In the genomic region with DNA sequence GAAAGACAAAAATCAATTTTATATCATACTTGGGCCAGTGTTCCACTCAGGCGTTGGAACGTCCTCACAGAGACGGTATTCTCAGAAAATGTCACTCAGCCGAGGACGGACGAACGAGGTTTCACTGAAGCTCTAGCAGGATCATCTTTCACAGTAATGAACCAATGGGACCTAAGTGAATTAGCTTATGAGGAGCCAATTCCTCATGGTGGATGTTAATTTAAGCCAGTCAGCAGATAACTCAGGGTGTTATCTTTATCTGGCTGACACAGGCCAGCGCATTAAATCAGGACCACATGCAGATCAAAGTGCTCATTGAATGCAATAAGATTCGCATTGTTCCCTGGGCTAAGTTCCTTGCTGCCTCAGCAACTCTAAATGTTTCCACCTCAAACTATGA, we compare ENCODE assay signal across 9 mouse cellular contexts. TPM values are rescaled to one million over a fixed set of nuclear protein-coding genes. Genes with fewer than 3 reads are reported as not detected.
DNase-seq lines count a peak whose midpoint lies in the region; ATAC-seq and TF ChIP-seq lines count a peak whose summit lies in the region.
"Had no signal": no experiment of that assay in that cellular context is flagged by ENCODE, and none has a peak within 500 bp of the region (broad histone marks: within the 10 kb centered on the region; RNA-seq: fewer than 3 reads in every experiment).

No protein-coding gene starts in this region.

- H3K27ac ChIP-seq in left cerebral cortex, adult 2 months: peak overlapping the region; percentile 48; the same call in 1 of the 2 replicates
- H3K27ac ChIP-seq in forebrain, embryonic 10.5 days: peak overlapping the region; percentile 44
- peak overlapping the region; percentile 81 for H3K27ac ChIP-seq in hindbrain, embryonic 15.5 days (replicated peaks)
- H3K27ac ChIP-seq in olfactory bulb, adult 2 months (ENCODE audit: insufficient read depth, low read depth, low read length): peak overlapping the region; percentile 35; the same call in 1 of the 2 replicates

- H3K4me1 ChIP-seq in forebrain, embryonic 10.5 days: peaks cover 28% of the 10 kb centered on the region
- H3K4me1 ChIP-seq in hindbrain, embryonic 15.5 days (replicated peaks): peaks cover 28% of the 10 kb centered on the region
- H3K4me1 ChIP-seq in olfactory bulb, adult 2 months (ENCODE audit: control insufficient read depth, insufficient read depth, low read length): no peaks in the 10 kb centered on the region

- ATAC-seq in hindbrain, embryonic 15.5 days (ENCODE audit: low FRiP score, low read depth): peak; percentile 42; the same call in 1 of the 2 replicates
- no peak for ATAC-seq in megakaryocyte-erythroid progenitor cell, adult 5-6 weeks (replicated peaks; ENCODE audit: low FRiP score, low TSS enrichment, poor library complexity, severe bottlenecking)
- ATAC-seq: Patski had no signal

- 0 out of 2 replicates have a peak overlapping the region, but pooled peaks have one; percentile 22 for H3K9ac ChIP-seq in hindbrain, embryonic 15.5 days

- intact Hi-C loops in left cerebral cortex, adult 2 months (cut with DNase I): no loop called here
- intact Hi-C loops in left cerebral cortex, postnatal 14 days (cut with DNase I): no loop called here

- no peaks in the 10 kb centered on the region for H3K36me3 ChIP-seq in forebrain, embryonic 10.5 days (replicated peaks)
- H3K36me3 ChIP-seq in hindbrain, embryonic 15.5 days: peaks cover 28% of the 10 kb centered on the region

- H3K4me2 ChIP-seq in hindbrain, embryonic 15.5 days: peak overlapping the region; percentile 31; the same call in 1 of the 2 replicates

- no peak for TF ChIP-seq POLR2A in olfactory bulb, adult 2 months (IDR thresholded peaks at IDR 0.05; ENCODE audit: insufficient read depth, low read depth, low read length)

- H3K9me3 ChIP-seq in forebrain, embryonic 10.5 days: no peaks in the 10 kb centered on the region
- H3K9me3 ChIP-seq in hindbrain, embryonic 15.5 days: no peaks in the 10 kb centered on the region
- H3K9me3 ChIP-seq: megakaryocyte, embryonic 14.5 days had no signal

- H3K27me3 ChIP-seq in forebrain, embryonic 10.5 days (ENCODE audit: poor library complexity, severe bottlenecking): peaks cover 25% of the 10 kb centered on the region
- no peaks in the 10 kb centered on the region for H3K27me3 ChIP-seq in hindbrain, embryonic 15.5 days
- H3K27me3 ChIP-seq: Patski had no signal

- 26% methylated on average over 9 of the region's 9 CpGs for WGBS in forebrain, embryonic 10.5 days
- WGBS in hindbrain, embryonic 15.5 days: 12% methylated on average over 9 of the region's 9 CpGs
- WGBS in olfactory bulb, adult 2 months: 74% methylated on average over 9 of the region's 9 CpGs

- no peak for TF ChIP-seq CTCF in left cerebral cortex, adult 2 months (IDR thresholded peaks at IDR 0.05)
- TF ChIP-seq CTCF in olfactory bulb, adult 2 months (IDR thresholded peaks at IDR 0.05; ENCODE audit: insufficient read depth, low read depth, low read length): no peak

- no peak overlapping the region for H3K4me3 ChIP-seq in left cerebral cortex, adult 2 months
- H3K4me3 ChIP-seq in forebrain, embryonic 10.5 days: peak overlapping the region; percentile 36
- no peak overlapping the region for H3K4me3 ChIP-seq in hindbrain, embryonic 15.5 days
- H3K4me3 ChIP-seq in olfactory bulb, adult 2 months (ENCODE audit: insufficient read depth, low read depth, low read length): no peak overlapping the region
- H3K4me3 ChIP-seq: megakaryocyte, embryonic 14.5 days had no signal

- DNase-seq in left cerebral cortex, adult 2 months (ENCODE audit: extremely low spot score in 1 of 2, low spot score in 2 of 2): no peak
- DNase-seq in left cerebral cortex, postnatal 14 days (ENCODE audit: low spot score in 2 of 2): no peak
- DNase-seq in forebrain, embryonic 10.5 days (ENCODE audit: extremely low spot score, low spot score): no peak
- no peak for DNase-seq in cerebellum, postnatal 4 days (ENCODE audit: low spot score in 2 of 2)

RNA-seq across cellular contexts. Expression of a gene that starts 53.0 kb away (rescaled TPM):
- 1 to 10 TPM; 1.1 to 1.3 TPM for total RNA-seq in left cerebral cortex, adult 2 months (2021)
- total RNA-seq in left cerebral cortex, postnatal 14 days (2021): under 1 TPM; 0.74 to 0.81 TPM
- 73.9 and 74.2 TPM in 2 replicates for polyA plus RNA-seq in forebrain, embryonic 10.5 days (2016; fragmentation: Nextera tagmentation; extraction: Ambion mirVana)
- polyA plus RNA-seq in hindbrain, embryonic 15.5 days (2015; fragmentation: Nextera tagmentation; extraction: Ambion mirVana): 5.9 and 7.0 TPM in 2 replicates
- not detected in 2 replicates for polyA plus RNA-seq in olfactory bulb, adult 2 months (2012; ENCODE audit: insufficient read depth, insufficient read length, low replicate concordance, missing spikeins)
- total RNA-seq in megakaryocyte-erythroid progenitor cell, adult 5-6 weeks (2014; fragmentation: Nextera tagmentation): 52.3 and 91.9 TPM in 2 replicates
- 143 and 164 TPM in 2 replicates for total RNA-seq in megakaryocyte-erythroid progenitor cell, adult 5-6 weeks (2017)

Comparison
In these comparisons a context has a peak if more than half of its experiments do, and no peak if none do; other contexts are left out.
1. RNA of a gene that starts 53.0 kb away (total RNA-seq): 52.3 to 164 TPM in megakaryocyte-erythroid progenitor cell, adult 5-6 weeks; 1.1 to 1.3 TPM in left cerebral cortex, adult 2 months and 0.74 to 0.81 TPM in left cerebral cortex, postnatal 14 days; every median in the first group is over 10 times any median in the second.
2. Peak in every context shown above with its lines, with median percentiles within 50 percentile points of each other: H3K27ac ChIP-seq.